Mouse (Mus musculus) MN1 (cell line): ENCODE measurements around the gene Rsph6a.

Source experiments
- DNase-seq: peaks from one replicate; pipeline ENCODE4 v3.0.0-alpha.2; 2016; ENCODE audit warnings: low spot score

The Rsph6a gene

DNA sequence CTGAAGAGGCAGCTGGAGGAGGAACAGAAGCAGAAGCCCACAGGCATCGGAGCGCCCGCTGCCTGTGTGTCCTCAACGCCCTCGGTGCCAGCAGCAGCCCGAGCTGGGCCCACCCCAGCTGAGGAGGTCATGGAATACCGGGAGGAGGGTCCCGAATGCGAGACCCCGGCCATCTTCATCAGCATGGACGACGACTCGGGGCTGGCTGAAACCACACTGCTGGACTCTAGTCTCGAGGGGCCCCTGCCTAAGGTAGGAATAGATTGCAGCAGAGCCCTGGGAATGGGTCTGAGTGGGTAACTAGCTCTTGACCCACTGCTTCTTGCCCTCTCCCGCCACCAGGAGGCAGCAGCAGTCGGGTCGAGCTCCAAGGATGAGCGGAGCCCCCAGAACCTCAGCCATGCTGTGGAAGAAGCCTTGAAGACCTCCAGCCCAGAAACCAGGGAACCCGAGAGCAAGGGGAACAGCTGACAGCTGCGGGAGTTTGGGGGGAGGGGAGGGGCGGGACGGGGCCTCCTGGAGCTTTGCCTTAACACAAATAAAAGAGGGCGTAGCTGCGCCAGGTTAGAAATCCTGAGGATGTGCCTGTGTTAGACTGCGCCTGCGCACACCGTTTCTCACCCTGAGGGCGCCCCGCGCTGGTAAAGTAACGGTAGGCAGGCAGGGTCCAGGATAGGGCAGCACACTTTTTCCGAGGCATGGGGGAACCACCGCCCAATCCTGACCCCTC lies at the start of gene Rsph6a:
Gene Rsph6a (plus strand): TSS at position 644 of the 730 bp plus-strand sequence.
- peak; percentile 16 for DNase-seq

DNA sequence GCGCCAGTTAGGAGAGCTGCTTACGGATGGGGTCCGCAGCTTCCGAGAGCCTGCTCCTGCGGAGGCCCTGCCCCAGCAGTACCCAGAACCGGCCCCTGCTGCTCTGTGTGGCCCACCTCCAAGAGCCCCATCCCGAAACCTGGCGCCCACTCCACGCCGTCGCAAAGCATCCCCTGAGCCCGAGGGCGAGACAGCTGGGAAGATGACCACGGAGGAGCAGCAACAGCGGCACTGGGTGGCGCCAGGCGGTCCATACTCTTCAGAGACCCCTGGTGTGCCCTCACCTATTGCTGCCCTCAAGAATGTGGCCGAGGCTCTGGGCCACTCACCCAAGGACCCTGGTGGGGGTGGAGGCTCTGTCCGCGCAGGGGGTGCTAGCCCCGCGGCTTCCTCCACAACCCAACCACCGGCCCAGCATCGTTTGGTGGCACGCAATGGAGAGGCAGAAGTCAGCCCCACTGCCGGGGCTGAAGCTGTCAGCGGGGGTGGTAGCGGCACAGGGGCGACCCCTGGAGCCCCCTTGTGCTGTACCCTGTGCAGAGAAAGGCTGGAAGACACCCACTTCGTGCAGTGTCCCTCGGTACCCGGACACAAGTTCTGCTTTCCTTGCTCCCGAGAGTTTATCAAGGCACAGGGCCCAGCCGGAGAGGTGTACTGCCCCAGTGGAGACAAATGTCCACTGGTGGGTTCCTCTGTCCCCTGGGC lies 48.9 kb upstream of the Rsph6a start:
- DNase-seq, result no peak

GRCm38 (mm10) chr7:19006476-19006875 lies 48.0 kb upstream of the Rsph6a start:
- DNase-seq, result peak; percentile 90

GRCm38 (mm10) chr7:19007026-19007977 lies 47.2 kb upstream of the Rsph6a start:
- DNase-seq, result no peak

DNA sequence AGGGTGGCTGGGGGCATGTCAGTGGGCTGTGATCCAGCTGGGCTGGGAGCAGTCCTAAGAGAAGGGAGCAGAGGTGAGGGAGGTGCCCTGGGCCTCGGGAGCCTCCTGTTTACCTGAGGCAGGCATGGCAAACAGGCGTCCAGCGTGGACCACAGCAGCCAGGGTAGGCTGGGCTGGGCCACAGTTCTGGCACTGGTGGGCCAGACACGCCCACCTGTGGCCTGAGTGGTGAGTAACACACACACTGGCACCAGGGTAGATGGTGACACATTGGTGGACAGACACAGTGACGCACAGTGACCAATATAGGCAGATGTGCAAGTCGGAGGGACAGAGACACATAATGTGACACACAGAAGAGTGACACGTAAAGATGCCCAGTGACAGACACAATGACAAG lies 43.9 kb upstream of the Rsph6a start:
- DNase-seq, result no peak

DNA sequence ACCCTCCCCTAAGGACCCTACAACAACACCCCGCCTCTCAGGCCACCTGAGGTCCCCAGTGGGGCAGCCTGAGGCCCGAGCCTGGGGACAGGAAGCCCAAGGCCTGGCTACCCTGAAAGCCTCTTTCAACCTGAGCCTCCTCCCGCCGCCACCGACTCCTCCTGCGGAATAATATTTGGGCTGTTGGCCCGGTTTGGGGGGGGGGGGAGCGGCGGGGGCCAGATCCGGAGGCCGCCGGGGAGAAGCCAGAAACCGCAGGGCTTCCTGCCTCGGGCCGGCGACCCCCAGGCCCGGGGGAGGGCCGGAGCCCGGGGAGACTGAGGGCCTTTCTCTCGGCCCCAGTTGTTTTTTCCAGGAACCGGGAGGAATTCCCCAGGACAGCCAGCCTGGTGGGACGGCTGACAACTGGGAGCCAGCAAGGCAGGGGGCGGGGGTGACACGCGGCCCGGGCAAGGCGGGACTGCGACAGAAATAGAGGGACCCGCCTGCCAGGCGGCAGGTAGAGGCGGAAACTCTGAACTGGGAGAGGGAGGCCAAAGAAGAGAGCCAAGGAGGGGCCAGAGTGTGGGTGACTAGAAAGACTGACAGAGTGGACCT lies 42.4 kb upstream of the Rsph6a start:
- peak; percentile 45 for DNase-seq

GRCm38 (mm10) chr7:19012882-19013281 lies 41.6 kb upstream of the Rsph6a start:
- DNase-seq, result no peak

- DNase-seq, result no peak
Measured at GRCm38 (mm10) chr7:19014452-19014851, 40.0 kb upstream of the Rsph6a start.

GRCm38 (mm10) chr7:19016042-19016441 lies 38.4 kb upstream of the Rsph6a start:
- DNase-seq, result no peak

DNA sequence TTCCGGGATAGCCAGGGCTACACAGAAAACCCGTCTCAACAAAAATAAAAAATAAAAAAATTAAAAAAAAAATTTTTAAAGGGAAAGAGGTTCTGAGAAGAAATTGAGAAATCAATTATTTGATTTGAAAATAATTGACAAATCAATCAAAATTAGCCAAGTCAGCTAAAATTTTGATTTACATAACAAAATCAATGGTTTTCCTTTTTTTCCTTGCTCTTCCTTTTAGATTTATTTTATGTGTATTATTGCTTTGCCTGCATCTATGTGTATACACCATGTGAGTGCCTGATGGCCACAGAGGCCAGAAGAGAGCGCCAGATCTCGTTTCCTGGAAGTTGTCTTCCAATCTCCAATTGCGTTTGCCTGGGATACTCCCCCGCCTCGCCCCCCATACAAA lies 36.6 kb upstream of the Rsph6a start:
- no peak for DNase-seq

DNA sequence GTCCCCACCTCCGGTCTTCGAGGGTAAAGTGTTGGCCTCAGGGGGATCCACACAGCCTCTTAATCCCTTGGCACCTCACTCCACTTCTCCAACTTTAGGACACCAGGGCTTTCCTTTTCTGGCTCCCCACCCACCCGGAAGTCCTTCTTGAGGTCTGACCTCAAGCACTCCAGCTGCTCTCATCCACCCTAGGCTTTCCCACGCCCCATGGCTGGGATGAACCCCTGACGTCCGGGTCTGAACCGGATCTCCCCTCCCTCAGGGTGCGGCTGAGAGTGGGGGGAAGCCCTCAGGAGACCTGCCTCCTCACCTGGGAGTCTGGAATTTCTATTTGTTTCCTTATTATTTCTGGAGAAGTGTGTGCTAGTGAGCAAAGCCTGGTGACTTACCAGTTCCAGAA lies 33.4 kb upstream of the Rsph6a start:
- no peak for DNase-seq

DNA sequence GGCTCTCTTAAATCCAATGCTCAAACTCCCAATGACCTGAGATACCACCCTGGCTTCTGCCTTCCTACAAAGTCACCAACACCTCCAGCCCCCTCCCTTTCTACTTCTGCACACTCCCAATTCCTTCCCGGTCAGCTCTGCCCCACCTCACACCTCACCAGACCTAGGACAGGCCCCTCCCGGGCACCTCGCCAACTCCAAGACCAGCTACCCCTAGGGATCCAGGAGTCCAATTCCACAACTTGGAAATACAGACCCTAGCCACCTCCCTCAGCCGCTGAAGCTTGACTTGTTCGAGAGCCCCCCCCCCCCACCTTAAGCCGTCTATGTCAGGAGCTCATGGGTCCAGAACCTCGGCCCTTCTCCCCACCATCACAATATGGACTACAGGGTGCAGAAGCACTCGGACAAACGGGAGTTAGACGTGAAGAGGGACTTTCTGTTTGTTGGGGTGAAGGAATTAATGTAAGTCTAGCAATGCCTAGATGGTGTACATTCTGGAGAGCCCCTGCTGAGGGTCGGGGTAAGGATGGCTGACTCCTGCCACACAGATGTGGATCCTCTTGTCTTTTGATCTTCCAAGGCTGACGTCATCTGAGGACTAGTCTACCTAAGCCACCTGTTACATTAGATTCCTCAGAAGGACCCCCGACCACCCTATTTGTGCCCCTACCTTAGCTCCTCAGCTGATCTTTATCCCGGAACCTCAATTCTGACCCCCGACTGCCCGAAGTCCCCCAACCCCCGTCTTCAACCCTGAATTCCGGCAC lies 32.1 kb upstream of the Rsph6a start:
- DNase-seq, result peak; percentile 60

- DNase-seq, result no peak
Measured at GRCm38 (mm10) chr7:19023357-19023814, 31.1 kb upstream of the Rsph6a start, which contains the start of gene Foxa3. Gene Foxa3, minus strand, starts transcription at chr7:19023538.

GRCm38 (mm10) chr7:19024096-19024506 lies 30.4 kb upstream of the Rsph6a start, which contains the start of gene Sympk:
Gene Sympk, plus strand, starts transcription at chr7:19024377.
- peak; percentile 96 for DNase-seq

- no peak for DNase-seq
Measured at GRCm38 (mm10) chr7:19024581-19025255, 29.8 kb upstream of the Rsph6a start.

DNA sequence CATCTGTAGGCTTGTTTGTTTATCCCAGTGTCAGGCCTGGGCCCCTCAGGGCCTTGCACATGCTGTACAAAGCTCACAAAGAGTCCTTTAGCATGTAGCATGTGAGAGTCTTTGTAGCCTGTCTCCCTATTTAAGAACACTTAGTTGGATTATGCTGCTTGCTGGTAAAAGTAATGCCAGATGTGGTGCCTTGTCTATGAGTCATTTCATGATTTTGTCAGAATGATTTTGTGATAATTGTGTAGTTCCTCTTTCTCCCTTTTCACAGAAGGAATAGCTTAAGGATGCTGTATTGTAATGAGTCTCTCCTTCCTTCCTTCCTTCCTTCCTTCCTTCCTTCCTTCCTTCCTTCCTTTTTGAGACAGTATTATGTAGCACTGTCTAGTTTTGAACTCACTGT lies 26.4 kb upstream of the Rsph6a start:
- peak; percentile 27 for DNase-seq

DNA sequence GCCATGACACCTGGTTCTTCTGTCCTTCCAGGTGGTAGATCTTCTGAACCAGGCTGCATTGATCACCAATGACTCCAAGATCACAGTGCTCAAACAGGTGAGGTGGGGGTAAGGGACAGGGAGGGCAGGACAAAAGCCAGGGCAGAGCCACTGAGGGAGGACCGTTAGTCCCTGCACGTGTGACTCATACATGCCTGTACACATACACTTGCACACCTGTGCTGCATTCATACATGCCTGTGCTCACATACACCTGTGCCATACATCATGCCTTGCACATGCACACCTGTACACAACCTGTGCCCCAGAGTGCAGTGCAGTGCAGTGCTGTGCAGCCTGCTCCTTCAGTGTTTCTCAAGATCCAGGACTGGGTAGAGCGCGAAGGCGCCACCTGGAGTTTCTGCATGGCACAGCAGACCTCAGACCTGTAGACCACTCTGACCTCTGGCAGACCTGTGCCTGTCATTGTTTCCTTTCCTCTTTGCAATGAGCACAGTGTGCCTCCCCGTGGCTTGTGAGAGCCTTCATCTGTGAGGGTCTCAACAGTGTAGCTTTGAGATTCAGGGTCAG lies 25.3 kb upstream of the Rsph6a start:
- peak; percentile 67 for DNase-seq

GRCm38 (mm10) chr7:19031641-19032040 lies 22.8 kb upstream of the Rsph6a start:
- DNase-seq, result no peak

DNA sequence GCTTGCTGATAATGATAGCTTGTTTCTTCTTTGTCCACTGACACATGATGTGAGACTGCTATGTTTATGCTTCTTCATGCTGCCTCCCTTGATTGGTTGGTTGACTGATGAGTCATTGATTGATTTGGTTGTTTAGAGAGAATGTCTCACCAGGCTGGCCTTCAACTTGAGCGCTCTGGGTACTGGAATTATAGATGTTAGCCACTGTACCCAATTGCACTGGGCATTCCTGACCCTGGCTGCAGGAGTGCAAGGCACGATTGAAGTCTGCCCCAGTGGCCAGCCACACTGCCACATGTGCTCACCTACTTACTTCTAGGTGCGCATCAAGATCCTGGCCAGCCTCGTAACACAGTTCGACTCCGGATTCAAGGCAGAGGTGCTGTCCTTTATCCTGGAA lies 9.9 kb upstream of the Rsph6a start:
- DNase-seq, result no peak
